Mouse (Mus musculus) small intestine, adult 10 weeks (tissue): ENCODE data around the gene Ivd. TPM values are rescaled to one million over a fixed set of nuclear protein-coding genes. Genes with fewer than 3 reads are reported as not detected.

Source experiments
- polyA plus RNA-seq: library from polyadenylated mRNA; stranded (reverse); fragments of 350-450 nt; fragmentation: Illumina TruSeq; extraction: RNeasy Lipid Tissue Mini Kit (QIAGEN cat#74804); gene quantifications from one replicate; pipeline ENCODE4 v1.2.3, GENCODE M21; 2014; ENCODE audit warnings: low replicate concordance

Ivd gene
- 8.3 TPM for polyA plus RNA-seq

DNA sequence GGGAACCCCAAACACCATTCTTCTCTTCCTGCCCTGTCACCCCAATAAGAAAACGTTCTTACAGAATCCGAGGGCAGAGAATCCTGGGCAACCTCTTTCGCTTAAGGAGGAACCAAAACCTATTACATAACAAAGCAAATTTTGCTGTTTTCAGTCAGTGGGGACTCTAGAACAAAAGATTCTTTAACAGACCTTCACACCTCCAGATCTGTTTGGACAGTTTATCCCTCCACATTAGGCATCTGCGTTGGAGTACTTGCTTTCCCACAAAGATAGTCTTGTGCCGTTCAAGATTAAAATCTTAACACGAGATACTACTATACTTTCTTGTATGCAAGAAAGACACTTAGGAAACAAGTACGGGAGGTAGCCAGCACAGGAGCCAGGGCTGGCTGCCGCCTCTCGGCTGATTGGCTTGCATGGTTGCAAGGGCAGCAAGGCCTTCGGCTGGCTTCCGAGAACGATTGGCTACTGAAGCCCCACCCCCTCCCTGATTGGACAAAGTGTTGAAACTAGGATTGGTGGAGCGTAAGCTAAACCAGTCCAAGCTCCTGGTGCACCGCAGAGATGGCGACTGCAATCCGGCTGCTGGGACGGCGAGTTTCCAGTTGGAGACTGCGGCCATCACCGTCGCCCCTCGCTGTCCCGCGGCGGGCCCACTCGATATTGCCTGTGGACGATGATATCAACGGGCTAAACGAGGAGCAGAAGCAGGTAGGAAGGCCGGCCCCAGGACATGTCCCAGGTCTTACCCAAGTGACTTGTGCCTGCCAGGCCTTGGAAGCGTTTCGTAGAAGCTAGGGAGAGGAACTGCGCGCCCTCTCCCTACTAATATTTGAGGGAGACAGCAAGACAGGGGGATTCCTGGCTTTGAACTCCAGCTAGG lies at the start of gene Ivd:
Gene Ivd (plus strand): TSS at position 501 of the 886 bp plus-strand sequence.

DNA sequence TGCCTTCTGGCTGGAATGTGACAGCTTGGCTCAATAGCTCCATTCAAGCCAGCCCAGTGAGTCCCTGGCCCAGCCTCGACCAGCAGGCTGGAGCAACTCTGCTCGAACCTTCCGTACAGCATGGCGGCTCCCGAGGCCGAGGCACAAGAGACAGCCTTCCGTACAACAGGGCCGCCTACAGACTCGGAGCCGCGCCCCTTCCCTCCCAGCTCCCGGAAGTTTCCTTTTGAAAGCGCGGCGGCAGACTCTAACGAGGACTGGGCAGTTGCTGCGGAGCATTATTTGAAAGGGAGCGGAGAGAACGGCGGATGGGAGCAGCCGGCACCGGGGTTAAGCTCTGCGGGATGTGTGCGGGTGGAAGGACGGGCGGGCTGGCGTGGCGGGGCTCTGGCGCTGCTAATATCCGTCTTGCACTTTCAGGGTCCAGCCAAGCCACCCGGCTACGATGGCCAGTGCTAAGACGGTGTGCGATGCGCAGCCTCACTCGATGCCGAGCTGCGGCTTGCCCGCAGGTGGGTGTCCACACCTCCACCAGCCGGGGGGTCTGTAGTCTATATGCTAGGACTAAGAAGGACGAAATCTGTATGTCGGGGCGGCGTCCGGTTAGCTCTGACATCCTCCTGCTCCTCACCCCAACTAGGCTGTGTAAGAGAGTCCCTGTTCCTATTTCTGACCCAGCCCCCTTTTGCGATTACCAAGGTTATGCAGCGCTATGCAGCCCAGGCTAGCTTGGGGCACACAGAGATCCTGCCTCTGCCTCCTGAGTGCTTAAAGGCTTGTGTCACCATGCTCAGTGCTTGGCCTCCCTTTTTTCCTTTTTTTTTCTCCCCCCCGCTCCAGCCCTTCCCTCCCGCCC lies 47.5 kb upstream of the Ivd start, which contains the start of gene Knstrn:
Gene Knstrn (plus strand): TSS at position 23 of the 856 bp plus-strand sequence.

DNA sequence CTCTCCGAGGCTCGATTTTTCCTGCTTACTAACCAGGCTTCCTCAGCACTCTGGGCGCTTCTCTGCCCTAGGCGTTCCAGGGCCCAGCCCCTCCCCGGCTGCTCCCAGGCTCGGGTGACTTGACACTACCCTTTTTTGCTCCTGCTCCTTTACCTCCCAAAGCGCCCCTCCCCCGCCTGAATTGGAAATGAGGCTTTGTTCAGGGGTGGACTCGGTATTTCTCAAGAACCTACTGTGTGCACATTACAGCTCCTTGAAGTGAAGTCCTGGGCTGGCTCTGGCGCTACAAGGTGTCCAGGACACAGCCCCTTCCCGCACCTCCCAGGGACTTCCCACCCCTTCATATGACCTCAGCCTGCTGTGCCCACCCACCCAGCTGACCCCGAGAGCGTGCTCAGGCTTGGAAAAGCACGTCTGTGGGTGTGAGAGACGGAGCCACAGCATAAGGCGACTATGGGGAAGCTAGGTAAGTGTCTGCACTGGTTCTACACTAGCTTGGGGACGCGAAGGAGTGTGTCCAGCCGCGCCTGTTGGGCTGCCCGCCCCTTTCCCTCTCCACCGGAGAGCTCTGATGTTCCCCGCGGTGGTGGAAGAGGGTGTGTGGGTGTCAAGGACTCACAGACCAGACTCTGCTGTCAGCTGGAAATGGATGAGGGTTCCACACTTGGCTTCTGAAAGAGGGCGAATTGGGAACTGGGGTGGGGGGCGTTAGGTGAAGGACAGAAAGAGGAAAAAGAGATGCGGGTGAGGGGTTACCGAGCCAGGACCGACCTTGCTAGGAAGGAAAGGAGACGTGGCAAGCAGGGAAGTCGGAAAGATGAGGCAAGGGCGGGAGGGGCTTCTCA lies 38.4 kb downstream of the Ivd start, which contains the start of gene Bahd1:
Gene Bahd1 (plus strand): TSS at position 397 of the 845 bp plus-strand sequence.

DNA sequence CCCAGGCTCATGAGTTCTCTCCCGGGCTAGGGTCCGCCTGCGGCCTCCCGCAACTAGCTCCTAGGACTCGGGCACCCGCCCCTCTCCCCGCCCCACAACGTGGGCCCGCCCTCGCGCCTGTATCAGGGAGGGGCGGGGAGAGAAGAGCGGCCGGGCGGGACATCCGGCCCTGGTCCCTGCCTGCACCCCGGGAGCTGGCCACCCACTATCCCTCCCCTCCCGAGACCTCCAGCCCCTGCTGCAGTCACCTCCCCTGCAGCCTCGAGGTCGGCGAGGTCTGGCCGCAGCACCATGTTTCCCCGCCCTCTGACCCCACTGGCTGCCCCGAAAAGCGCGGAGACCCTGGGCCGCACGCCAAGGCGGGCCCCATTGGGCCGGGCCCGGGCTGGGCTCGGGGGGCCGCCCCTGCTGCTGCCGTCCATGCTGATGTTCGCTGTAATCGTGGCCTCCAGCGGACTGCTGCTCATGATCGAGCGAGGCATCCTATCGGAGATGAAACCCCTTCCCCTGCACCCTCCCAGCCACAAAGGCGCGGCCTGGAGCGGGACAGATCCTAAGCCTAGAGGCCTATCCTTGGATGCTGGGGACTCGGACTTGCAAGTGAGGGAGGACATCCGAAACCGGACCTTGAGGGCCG lies 64.7 kb downstream of the Ivd start, which contains the start of gene Chst14:
Gene Chst14 (plus strand): TSS at position 136 of the 637 bp plus-strand sequence.

Other genes with a start within 250 kb of the Ivd start
- 0.22 TPM for gene Pak6, start 198.7 kb upstream of the Ivd start, polyA plus RNA-seq
- 0.37 TPM for gene Ankrd63, start 158.0 kb upstream of the Ivd start, polyA plus RNA-seq
- gene Plcb2, start 133.5 kb upstream of the Ivd start, polyA plus RNA-seq = 1.2 TPM
- gene Inafm2, start 116.2 kb upstream of the Ivd start, polyA plus RNA-seq = 11.9 TPM
- gene Ccdc9b, start 99.3 kb upstream of the Ivd start, polyA plus RNA-seq = 0.89 TPM
- 16.7 TPM for gene Phgr1, start 89.2 kb upstream of the Ivd start, polyA plus RNA-seq
- gene Disp2, start 82.2 kb upstream of the Ivd start, polyA plus RNA-seq = 0.67 TPM
- 6.4 TPM for gene Knstrn, start 48.0 kb upstream of the Ivd start, polyA plus RNA-seq
- gene Bahd1, start 38.4 kb downstream of the Ivd start, polyA plus RNA-seq = 2.5 TPM
- gene Chst14, start 64.5 kb downstream of the Ivd start, polyA plus RNA-seq = 0.59 TPM
- 22.2 TPM for gene Ccdc32, start 167.4 kb downstream of the Ivd start, polyA plus RNA-seq
- 1.7 TPM for gene Rpusd2, start 172.8 kb downstream of the Ivd start, polyA plus RNA-seq
- 14.3 TPM for gene Knl1, start 185.2 kb downstream of the Ivd start, polyA plus RNA-seq